Mouse (Mus musculus) spleen, adult 2 months (tissue): ENCODE results near the gene Ptpn13.

ENCODE experiments used
- CTCF ChIP-seq: fragments of 200-500 bp; IDR thresholded peaks from 2 replicates; pipeline ENCODE4 v1.5.1; 2011; ENCODE audit warnings: mild to moderate bottlenecking, inconsistent platforms; ENCODE audit not compliant: insufficient read depth, insufficient read length, insufficient replicate concordance; ENCODE audit errors: extremely low read depth
- POLR2A ChIP-seq: fragments of 200-500 bp; IDR thresholded peaks from 2 replicates; pipeline ENCODE4 v1.6.1; 2011; ENCODE audit warnings: low read depth, low read length, inconsistent platforms

- TF ChIP-seq CTCF, result no peak
- TF ChIP-seq POLR2A, result no peak
Observed at GRCm38 (mm10) chr5:103464771-103465170, 39.8 kb downstream of the Ptpn13 start.
